Mouse (Mus musculus): Measurements from ENCODE around the gene Ebf1. TPM values are rescaled to one million over a fixed set of nuclear protein-coding genes. Genes with fewer than 3 reads are reported as not detected.

Gene Ebf1
- polyA plus RNA-seq, 1 experiment from 2014 or later, result 7.6 TPM

DNA sequence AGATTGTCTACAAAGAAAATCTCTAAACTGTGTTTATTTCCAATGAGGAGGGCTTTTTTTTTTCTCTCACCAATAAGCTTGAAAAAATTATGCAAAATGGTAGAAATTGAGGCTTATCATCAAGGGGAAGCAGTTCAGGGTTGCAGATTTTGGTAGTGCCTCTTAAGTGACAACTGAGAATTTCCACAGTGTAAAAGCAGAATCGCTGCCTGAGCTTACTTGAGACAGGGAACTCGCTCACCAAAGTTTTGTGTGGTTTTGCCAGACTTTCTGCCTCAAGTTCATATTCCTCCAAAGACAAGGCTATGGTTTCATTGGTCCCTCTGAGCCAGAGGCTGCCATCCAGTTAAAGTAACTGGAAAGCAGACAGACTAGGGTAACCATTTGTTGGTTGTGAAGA, 128.8 kb downstream of the Ebf1 start:
- no peak for DNase-seq (ENCODE audit: low spot score)
- Histone ChIP-seq H3K36me3 (no peaks in the 10 kb centered on the region), H3K9me3 (no peaks in the 10 kb centered on the region), H3K4me3 (no peak overlapping the region), H3K27me3 (ENCODE audit: insufficient read depth, poor library complexity, severe bottlenecking) (no peaks in the 10 kb centered on the region), H3K4me1 (peaks cover 20% of the 10 kb centered on the region), H3K27ac (peak overlapping the region; percentile 62; the same call in 1 of the 2 replicates)
- WGBS, result 84% methylated on average over 2 of the region's 2 CpGs

DNA sequence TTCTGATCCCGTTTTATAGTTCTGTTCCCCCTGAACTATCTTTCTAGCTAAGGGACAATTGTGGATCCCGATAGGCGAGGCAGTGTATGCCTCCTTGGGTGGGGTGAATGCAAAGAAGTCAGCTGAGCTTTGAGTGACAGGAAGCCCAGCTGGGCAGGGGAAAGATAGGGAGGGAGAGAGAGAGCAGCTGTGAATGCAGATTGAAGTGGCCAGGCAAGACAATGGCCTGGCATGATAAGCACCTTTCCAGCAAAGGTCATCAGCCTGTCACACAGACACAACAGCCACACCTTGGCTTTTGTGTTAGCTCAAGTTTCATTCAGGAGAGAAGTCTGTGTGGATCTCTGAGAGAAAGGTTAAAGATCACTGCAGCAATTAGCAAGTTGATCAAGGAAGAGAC, 129.6 kb downstream of the Ebf1 start:
- peak overlapping the region; percentile 62; the same call in 1 of the 2 replicates for H3K27ac ChIP-seq
- 9% methylated on average over 3 of the region's 3 CpGs for WGBS
- DNase-seq (ENCODE audit: low spot score), result peak; percentile 94
- peaks cover 15% of the 10 kb centered on the region for H3K4me1 ChIP-seq
- H3K36me3 ChIP-seq, result no peaks in the 10 kb centered on the region
- no peaks in the 10 kb centered on the region for H3K27me3 ChIP-seq (ENCODE audit: insufficient read depth, poor library complexity, severe bottlenecking)
- no peak overlapping the region for H3K4me3 ChIP-seq
- no peaks in the 10 kb centered on the region for H3K9me3 ChIP-seq

DNA sequence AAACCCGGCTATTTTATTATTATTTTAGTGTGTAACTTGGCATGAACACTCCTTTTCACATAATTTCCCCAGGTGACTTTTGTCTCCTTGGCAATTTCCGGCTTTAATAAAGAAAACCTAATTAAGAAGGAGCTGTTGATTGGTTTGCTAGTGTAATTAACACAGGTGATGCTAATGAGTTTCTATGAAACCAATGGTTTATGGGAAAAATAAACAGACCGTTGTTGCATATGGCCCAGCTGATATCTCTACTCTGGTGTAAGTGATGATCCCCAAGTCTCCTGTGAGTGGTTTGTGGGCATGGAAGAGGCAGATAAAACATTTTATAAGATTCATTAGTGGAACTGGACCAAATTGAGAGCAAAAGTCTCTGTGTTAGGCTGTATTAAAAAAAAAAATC, 132.2 kb downstream of the Ebf1 start:
- H3K4me1 ChIP-seq, result peaks cover 16% of the 10 kb centered on the region
- H3K9me3 ChIP-seq, result no peaks in the 10 kb centered on the region
- 83% methylated on average over 3 of the region's 3 CpGs for WGBS
- H3K4me3 ChIP-seq, result no peak overlapping the region
- DNase-seq (ENCODE audit: low spot score), result no peak
- H3K27me3 ChIP-seq (ENCODE audit: insufficient read depth, poor library complexity, severe bottlenecking), result no peaks in the 10 kb centered on the region
- H3K36me3 ChIP-seq, result no peaks in the 10 kb centered on the region
- no peak overlapping the region for H3K27ac ChIP-seq

DNA sequence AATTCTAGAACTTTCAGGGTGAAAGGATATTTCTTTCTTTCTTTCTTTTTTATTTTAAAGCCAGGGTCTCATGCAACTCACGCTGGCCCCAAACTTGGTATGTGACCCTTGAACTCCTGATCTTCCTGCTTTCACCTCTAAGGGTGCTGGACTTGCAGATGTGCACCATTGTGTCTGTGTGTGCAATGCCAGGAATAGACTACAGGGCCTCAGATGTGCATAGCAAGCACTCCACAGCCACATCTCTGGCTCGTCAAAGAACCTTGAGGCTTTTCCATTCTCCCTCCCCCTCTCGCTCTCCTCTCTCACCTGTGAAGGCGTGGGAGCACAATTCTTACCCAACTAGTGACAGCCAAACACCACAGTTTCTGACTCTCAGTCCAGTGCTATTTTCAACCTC, 137.2 kb downstream of the Ebf1 start:
- WGBS, result 73% methylated on average over 4 of the region's 4 CpGs
- Histone ChIP-seq H3K4me3 (no peak overlapping the region), H3K27ac (no peak overlapping the region), H3K4me1 (peaks cover 4% of the 10 kb centered on the region; the same call in 1 of the 2 replicates), H3K36me3 (no peaks in the 10 kb centered on the region), H3K27me3 (ENCODE audit: insufficient read depth, poor library complexity, severe bottlenecking) (no peaks in the 10 kb centered on the region), H3K9me3 (no peaks in the 10 kb centered on the region)
- DNase-seq (ENCODE audit: low spot score), result peak; percentile 31

DNA sequence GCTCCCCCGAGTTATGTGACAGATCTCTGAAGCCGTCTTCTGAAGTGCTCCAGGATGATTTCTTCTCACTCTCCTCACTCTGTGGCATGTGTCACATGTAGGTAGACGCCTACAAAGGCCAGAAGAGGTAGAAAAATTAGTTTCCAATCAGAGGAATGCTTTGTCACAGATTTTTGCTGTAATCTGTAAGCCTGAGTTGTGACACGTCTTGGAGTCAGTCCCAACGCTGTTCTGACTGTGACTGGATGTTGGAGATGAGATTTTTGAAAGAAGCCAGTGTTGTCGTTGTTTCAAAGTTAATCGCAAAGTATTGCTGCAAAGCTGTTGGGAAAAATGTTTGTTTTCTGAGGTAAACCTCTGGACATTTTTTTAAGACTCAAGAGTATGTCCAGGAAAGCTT, 139.2 kb downstream of the Ebf1 start:
- Histone ChIP-seq H3K27me3 (ENCODE audit: insufficient read depth, poor library complexity, severe bottlenecking) (no peaks in the 10 kb centered on the region), H3K4me1 (peaks cover 12% of the 10 kb centered on the region), H3K27ac (no peak overlapping the region), H3K9me3 (no peaks in the 10 kb centered on the region), H3K4me3 (no peak overlapping the region), H3K36me3 (no peaks in the 10 kb centered on the region)
- DNase-seq (ENCODE audit: low spot score), result peak; percentile 53
- WGBS, result 74% methylated on average over 7 of the region's 7 CpGs

DNA sequence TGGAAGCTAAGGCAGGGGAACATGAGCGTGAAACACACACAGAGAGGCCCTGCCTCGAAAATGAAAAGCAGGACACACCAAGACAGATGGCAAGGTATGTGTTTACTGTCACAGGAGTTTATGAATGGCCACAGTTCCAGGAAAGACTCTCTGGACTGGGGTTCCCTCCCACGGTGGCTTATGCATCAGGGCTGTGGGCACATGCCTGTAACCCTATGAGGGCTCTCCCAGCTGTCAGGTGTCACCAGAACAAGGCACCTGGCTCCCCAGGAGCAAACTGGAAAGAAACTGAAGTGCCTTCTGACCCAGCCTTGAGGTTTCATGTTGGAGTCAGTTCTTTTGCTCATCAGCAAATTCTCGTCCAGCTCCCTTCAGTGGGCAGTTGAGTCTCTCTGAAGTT, 141.7 kb downstream of the Ebf1 start:
- Histone ChIP-seq H3K4me3 (no peak overlapping the region), H3K27me3 (ENCODE audit: insufficient read depth, poor library complexity, severe bottlenecking) (no peaks in the 10 kb centered on the region), H3K4me1 (peaks cover 22% of the 10 kb centered on the region), H3K36me3 (no peaks in the 10 kb centered on the region), H3K9me3 (no peaks in the 10 kb centered on the region), H3K27ac (peak overlapping the region; percentile 32; the same call in 1 of the 2 replicates)
- WGBS, result 85% methylated on average over 4 of the region's 4 CpGs
- DNase-seq (ENCODE audit: low spot score), result no peak

DNA sequence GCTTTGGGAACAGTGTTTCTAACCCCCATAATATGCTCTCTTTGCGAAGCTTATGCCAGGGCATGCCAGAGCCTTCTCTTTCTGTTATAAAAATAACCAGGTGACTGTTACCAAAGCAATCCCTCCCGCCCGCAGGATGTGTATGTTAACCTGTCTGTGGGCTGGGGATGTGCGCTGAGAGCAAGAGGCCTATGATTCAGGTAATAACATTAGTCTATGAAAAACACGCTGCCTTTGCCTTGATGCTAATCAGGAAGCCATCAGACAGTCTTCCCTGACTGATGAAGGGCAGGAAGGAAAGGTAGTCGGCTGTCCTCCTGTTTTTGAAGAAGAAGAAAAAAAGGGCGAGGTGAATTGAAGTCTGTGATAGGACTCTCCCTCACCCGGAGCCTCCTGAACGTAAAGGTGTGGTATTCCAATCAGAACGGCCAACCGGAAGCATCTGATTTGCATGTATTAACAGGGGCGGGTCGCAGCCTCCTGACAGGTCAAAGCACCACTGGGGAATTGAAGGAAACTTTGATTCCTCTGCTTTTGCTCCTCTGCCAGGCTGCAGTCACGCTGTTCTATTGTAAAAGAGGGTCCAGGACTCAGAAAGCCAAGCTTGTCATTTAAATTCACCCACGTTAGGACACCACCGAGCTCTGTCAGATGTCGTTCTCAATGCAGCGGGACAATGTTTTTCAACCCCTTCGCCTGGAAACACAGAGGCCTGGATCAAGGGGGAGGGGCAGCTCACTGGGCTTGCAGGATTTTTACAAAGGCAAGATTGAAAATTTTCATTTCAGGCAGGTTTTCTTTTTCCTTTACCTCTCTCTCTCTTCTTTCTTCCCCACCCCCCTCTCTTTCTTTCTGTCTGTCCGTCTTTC, 144.2 kb downstream of the Ebf1 start:
- WGBS, result 11% methylated on average over 20 of the region's 20 CpGs
- Histone ChIP-seq H3K4me1 (peaks cover 27% of the 10 kb centered on the region), H3K4me3 (peak overlapping the region; percentile 46), H3K9me3 (no peaks in the 10 kb centered on the region), H3K36me3 (no peaks in the 10 kb centered on the region), H3K27ac (peak overlapping the region; percentile 18; the same call in 1 of the 2 replicates), H3K27me3 (ENCODE audit: insufficient read depth, poor library complexity, severe bottlenecking) (no peaks in the 10 kb centered on the region)
- DNase-seq (ENCODE audit: low spot score), result no peak

DNA sequence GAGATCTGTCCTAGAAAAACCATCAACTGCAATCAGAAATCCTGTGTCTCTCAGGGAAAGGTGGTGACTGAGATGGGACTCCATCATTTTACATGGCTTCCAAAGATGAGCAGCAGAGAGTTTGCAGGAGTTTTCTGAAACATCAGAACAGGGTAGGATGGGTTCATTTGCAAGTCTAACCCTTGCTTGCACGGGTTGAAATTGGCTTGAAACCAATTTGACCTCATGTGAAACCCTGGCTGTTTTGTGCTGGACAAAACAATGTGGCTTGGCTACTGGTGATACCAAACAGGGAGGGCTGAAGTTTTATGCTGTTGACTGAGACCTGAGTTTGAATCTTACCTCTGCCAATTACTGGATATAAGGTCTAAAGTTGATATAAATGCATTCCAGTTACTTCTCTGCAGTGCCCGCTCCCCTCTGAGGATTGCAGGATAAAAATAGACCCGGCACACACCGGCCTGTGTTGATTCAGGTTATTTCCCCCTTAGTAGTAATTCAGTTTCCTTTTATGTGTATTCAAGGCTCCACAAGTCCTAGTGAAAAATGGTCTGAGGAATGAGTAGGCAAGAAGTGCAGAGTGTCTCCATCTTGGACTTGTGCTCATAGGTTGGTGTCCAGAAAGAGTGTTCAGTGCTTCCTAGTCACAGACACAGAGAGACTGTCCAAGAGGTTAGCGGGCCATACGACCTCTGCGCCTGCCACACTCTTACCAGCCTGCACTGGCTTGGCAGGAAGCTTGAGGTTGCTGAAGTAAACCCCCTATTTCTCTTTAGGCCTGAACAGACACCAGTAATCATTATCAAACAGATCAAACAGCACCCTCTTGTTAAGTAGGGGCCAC, 147.1 kb downstream of the Ebf1 start:
- DNase-seq (ENCODE audit: low spot score), result no peak
- Histone ChIP-seq H3K27me3 (ENCODE audit: insufficient read depth, poor library complexity, severe bottlenecking) (no peaks in the 10 kb centered on the region), H3K4me1 (peaks cover 27% of the 10 kb centered on the region), H3K9me3 (no peaks in the 10 kb centered on the region), H3K4me3 (no peak overlapping the region), H3K27ac (peak overlapping the region; percentile 37; the same call in 1 of the 2 replicates), H3K36me3 (no peaks in the 10 kb centered on the region)
- 59% methylated on average over 7 of the region's 7 CpGs for WGBS

DNA sequence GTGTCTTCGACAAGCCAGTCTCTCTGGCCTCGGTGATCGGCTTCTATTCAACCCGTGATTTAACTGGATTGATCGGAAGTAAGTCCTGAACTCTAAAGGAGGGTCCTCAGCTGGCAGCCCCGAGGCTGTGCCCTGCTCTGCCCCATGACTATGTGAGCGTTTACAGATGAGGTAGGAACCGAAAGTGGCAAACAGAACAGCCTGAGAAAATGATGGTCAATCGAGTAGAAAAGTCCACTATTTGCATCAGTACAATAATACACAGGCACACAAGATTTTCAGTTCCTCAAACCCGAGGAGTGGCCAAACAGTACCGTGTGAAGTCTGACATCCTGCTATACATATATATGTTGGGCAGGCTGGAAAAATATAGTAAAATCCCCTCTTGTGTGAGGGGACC, 147.9 kb downstream of the Ebf1 start:
- H3K4me3 ChIP-seq, result no peak overlapping the region
- DNase-seq (ENCODE audit: low spot score), result no peak
- no peaks in the 10 kb centered on the region for H3K9me3 ChIP-seq
- H3K27ac ChIP-seq, result no peak overlapping the region
- WGBS, result 82% methylated on average over 11 of the region's 11 CpGs
- H3K27me3 ChIP-seq (ENCODE audit: insufficient read depth, poor library complexity, severe bottlenecking), result no peaks in the 10 kb centered on the region
- H3K4me1 ChIP-seq, result peaks cover 23% of the 10 kb centered on the region
- no peaks in the 10 kb centered on the region for H3K36me3 ChIP-seq

DNA sequence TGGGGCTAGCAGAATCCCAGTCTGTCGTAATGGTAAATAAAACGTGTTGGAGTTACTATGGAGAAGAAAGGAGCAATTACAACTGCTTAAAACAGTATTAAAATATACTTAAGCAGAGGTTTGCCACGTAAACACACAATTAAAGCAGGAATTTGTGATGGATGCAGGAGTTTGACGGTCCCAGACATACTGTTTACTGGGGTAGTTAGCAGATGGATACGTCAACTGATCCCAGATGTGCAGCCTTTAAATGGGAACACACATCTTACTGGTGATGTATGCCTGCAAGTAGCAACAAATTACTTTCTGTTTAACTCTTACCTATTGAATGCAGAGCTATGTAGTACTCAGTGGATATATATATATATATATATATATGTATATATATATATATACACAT, 149.1 kb downstream of the Ebf1 start:
- 76% methylated on average over 5 of the region's 5 CpGs for WGBS
- H3K27me3 ChIP-seq (ENCODE audit: insufficient read depth, poor library complexity, severe bottlenecking), result no peaks in the 10 kb centered on the region
- H3K4me3 ChIP-seq, result no peak overlapping the region
- no peak overlapping the region for H3K27ac ChIP-seq
- no peaks in the 10 kb centered on the region for H3K36me3 ChIP-seq
- peaks cover 31% of the 10 kb centered on the region for H3K4me1 ChIP-seq
- no peaks in the 10 kb centered on the region for H3K9me3 ChIP-seq
- no peak for DNase-seq (ENCODE audit: low spot score)

DNA sequence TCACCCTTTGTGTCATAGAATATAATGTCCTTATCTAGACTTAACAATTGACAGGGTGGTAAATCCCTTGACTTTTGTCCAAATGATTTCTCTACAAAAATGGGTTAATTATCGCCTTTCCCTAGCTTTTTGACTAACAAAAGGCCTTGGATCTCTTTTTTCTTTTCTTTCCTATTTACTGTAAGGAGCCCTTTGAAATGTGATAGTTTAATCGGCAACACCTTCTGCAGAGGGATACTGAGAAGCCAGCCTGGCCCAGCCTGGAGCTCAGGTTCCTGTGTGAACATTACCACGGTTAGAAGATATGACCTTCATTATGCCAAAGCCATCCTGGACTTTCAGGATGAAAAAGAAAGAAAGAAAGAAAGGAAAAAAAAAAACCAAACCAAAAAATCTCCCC, 150.2 kb downstream of the Ebf1 start:
- H3K4me1 ChIP-seq, result peaks cover 24% of the 10 kb centered on the region
- no peaks in the 10 kb centered on the region for H3K9me3 ChIP-seq
- no peak overlapping the region for H3K4me3 ChIP-seq
- no peak overlapping the region for H3K27ac ChIP-seq
- no peak for DNase-seq (ENCODE audit: low spot score)
- no peaks in the 10 kb centered on the region for H3K27me3 ChIP-seq (ENCODE audit: insufficient read depth, poor library complexity, severe bottlenecking)
- WGBS, result 18% methylated on average over 3 of the region's 3 CpGs
- H3K36me3 ChIP-seq, result no peaks in the 10 kb centered on the region

DNA sequence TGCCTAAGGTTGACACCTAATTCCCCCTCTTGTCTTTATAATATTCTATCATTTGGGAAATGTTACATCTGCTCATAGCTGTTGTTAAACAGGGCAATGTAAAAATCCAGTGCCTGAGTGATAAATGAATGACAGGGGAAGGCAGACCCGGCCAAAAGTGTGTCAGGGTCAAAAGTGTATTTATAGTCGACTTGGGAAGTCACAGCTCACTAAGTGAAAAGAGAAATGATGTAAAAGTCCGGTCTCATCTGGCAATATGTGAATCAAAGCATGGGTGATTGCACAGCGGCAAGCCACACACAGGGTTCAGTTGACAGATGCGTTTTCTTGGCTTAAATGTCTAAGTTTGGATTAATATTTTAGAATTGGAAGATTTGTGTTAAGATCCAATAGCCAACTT, 151.2 kb downstream of the Ebf1 start:
- no peaks in the 10 kb centered on the region for H3K36me3 ChIP-seq
- no peak for DNase-seq (ENCODE audit: low spot score)
- H3K9me3 ChIP-seq, result no peaks in the 10 kb centered on the region
- 71% methylated on average over 5 of the region's 5 CpGs for WGBS
- no peaks in the 10 kb centered on the region for H3K27me3 ChIP-seq (ENCODE audit: insufficient read depth, poor library complexity, severe bottlenecking)
- no peak overlapping the region for H3K4me3 ChIP-seq
- no peak overlapping the region for H3K27ac ChIP-seq
- H3K4me1 ChIP-seq, result peaks cover 26% of the 10 kb centered on the region

DNA sequence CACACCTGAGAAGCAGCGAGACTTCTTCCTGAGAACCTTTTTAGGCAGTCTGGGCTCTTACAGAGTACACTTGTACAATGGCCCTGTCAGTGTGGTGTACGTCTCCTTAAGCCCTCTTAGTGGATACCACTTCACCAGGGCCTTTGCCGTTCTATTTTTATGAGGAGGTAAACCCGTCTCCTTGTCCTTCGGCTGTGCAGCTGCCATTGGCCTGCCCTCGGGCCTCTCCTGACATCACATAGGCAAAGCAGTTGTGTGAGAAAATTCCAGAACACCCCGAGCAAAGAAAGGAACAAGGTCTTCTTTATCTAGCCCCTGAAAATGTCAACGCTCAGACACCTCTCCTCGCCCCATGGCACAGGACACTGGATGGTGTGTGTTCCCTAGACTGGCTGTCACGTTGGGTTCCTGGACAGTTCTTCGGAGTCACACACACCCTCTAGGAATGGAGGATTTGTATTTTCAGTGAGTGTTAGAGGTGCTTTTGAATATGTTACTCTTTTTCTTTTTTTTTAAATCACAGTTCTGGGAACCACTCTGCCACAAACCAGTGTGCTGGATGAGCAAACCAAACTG, 154.0 kb downstream of the Ebf1 start:
- no peak overlapping the region; the same call in 1 of the 2 replicates for H3K27ac ChIP-seq
- no peaks in the 10 kb centered on the region for H3K9me3 ChIP-seq
- H3K4me3 ChIP-seq, result no peak overlapping the region
- WGBS, result 34% methylated on average over 11 of the region's 11 CpGs
- H3K27me3 ChIP-seq (ENCODE audit: insufficient read depth, poor library complexity, severe bottlenecking), result no peaks in the 10 kb centered on the region
- peak; percentile 83 for DNase-seq (ENCODE audit: low spot score)
- H3K4me1 ChIP-seq, result peaks cover 17% of the 10 kb centered on the region
- H3K36me3 ChIP-seq, result no peaks in the 10 kb centered on the region

Data from heart, embryonic 10.5 days (tissue).